Mouse (Mus musculus) heart, embryonic 13.5 days (tissue): ENCODE measurements at regions not wholly inside any gene's neighbourhood (a gene's known extent, or its start where the extent isn't known, plus 50 kb on each side); places are given as distances from the start of the nearest gene placed in this dataset.

ENCODE experiments used
- ATAC-seq: fragments of 200-750 bp; cut with Nextera tagmentation; 2 replicates; pipeline ENCODE4 v1.8.0; 2017; ENCODE audit warnings: moderate TSS enrichment; ENCODE audit not compliant: insufficient number of reproducible peaks, low FRiP score, low TSS enrichment; ENCODE audit errors: extremely low read depth
- H3K27ac ChIP-seq: fragments of 300-500 bp; sonication (generic); replicated peaks from 2 replicates; pipeline ENCODE4 v1.5.1; 2015; ENCODE audit warnings: moderate library complexity, mild to moderate bottlenecking, inconsistent platforms
- H3K27me3 ChIP-seq: fragments of 300-500 bp; sonication (generic); replicated peaks from 2 replicates; pipeline ENCODE4 v1.6.1; 2015; ENCODE audit warnings: mild to moderate bottlenecking, inconsistent platforms
- H3K36me3 ChIP-seq: fragments of 300-500 bp; sonication (generic); 2 replicates; pipeline ENCODE4 v1.6.1; 2015; ENCODE audit warnings: mild to moderate bottlenecking, inconsistent platforms
- H3K4me1 ChIP-seq: fragments of 300-500 bp; sonication (generic); 2 replicates; pipeline ENCODE4 v1.6.1; 2015; ENCODE audit warnings: inconsistent platforms
- H3K4me2 ChIP-seq: fragments of 300-500 bp; sonication (generic); 2 replicates; pipeline ENCODE4 v1.6.1; 2015; ENCODE audit warnings: inconsistent platforms, mild to moderate bottlenecking, moderate library complexity
- H3K4me3 ChIP-seq: fragments of 300-500 bp; sonication (generic); 2 replicates; pipeline ENCODE4 v1.5.1; 2015; ENCODE audit warnings: moderate library complexity, mild to moderate bottlenecking, inconsistent platforms
- H3K9ac ChIP-seq: fragments of 300-500 bp; sonication (generic); 2 replicates; pipeline ENCODE4 v1.6.1; 2015; ENCODE audit warnings: inconsistent platforms, mild to moderate bottlenecking, moderate library complexity
- H3K9me3 ChIP-seq: fragments of 300-500 bp; sonication (generic); 2 replicates; pipeline ENCODE4 v1.6.1; 2016; ENCODE audit warnings: inconsistent platforms
- WGBS: fragments of 180-500 bp; shearing (Covaris S2); methylation state at CpG from one replicate; pipeline ENCODE4 v1.1.7; 2015; ENCODE audit warnings: mixed read lengths; 5-methylcytosine and 5-hydroxymethylcytosine counted together

- H3K4me2 ChIP-seq = no peak overlapping the region
- no peaks in the 10 kb centered on the region for H3K27me3 ChIP-seq
Measured at GRCm38 (mm10) chr2:50812296-50812695, 336.6 kb downstream of the Rnd3 start.

GRCm38 (mm10) chr2:50810336-50811066 is 338.4 kb downstream of the Rnd3 start:
- no peak for ATAC-seq
- H3K4me2 ChIP-seq = peak overlapping the region; percentile 46

More at GRCm38 (mm10) chr2:50812296-50812695, 336.6 kb downstream of the Rnd3 start:
- Histone ChIP-seq H3K9me3 (no peaks in the 10 kb centered on the region), H3K9ac (no peak overlapping the region), H3K36me3 (no peaks in the 10 kb centered on the region), H3K27ac (no peak overlapping the region), H3K4me1 (peaks cover 35% of the 10 kb centered on the region), H3K4me3 (no peak overlapping the region)
- 29% methylated on average over 4 of the region's 4 CpGs for whole genome bisulfite sequencing
- ATAC-seq = no peak

DNA sequence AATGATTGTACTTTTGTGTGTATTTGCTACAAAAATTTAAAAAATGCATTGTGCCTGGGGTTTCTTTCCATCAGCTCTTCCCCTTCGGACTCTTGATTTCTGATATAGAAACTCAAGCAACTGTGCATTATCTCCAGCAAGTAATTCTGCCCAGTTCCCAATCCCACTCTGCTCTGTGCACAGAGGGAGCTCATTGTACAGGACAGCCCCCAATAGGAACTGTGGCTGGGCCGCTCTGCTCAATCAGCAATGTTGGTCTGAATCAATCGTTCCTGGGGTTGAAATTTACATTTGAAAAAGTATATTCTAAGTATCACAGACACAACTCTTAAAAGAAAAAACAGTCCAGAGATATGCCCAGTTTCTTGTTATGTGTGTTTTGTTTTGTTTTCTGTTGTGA is 339.1 kb downstream of the Rnd3 start:
- Histone ChIP-seq H3K27ac (no peak overlapping the region), H3K27me3 (no peaks in the 10 kb centered on the region), H3K36me3 (no peaks in the 10 kb centered on the region), H3K4me2 (no peak overlapping the region), H3K9ac (no peak overlapping the region), H3K4me3 (no peak overlapping the region), H3K4me1 (peaks cover 24% of the 10 kb centered on the region), H3K9me3 (no peaks in the 10 kb centered on the region)
- ATAC-seq = no peak
- 58% methylated on average over 3 of the region's 3 CpGs for WGBS

More at GRCm38 (mm10) chr2:50810336-50811066, 338.4 kb downstream of the Rnd3 start:
- no peaks in the 10 kb centered on the region for H3K27me3 ChIP-seq
- WGBS = 12% methylated on average over 5 of the region's 5 CpGs
- peak overlapping the region; percentile 37; the same call in 1 of the 2 replicates for H3K9ac ChIP-seq
- no peaks in the 10 kb centered on the region for H3K9me3 ChIP-seq
- H3K36me3 ChIP-seq = no peaks in the 10 kb centered on the region
- peaks cover 26% of the 10 kb centered on the region for H3K4me1 ChIP-seq
- H3K27ac ChIP-seq = peak overlapping the region; percentile 5
- peak overlapping the region; percentile 5; the same call in 1 of the 2 replicates for H3K4me3 ChIP-seq

DNA sequence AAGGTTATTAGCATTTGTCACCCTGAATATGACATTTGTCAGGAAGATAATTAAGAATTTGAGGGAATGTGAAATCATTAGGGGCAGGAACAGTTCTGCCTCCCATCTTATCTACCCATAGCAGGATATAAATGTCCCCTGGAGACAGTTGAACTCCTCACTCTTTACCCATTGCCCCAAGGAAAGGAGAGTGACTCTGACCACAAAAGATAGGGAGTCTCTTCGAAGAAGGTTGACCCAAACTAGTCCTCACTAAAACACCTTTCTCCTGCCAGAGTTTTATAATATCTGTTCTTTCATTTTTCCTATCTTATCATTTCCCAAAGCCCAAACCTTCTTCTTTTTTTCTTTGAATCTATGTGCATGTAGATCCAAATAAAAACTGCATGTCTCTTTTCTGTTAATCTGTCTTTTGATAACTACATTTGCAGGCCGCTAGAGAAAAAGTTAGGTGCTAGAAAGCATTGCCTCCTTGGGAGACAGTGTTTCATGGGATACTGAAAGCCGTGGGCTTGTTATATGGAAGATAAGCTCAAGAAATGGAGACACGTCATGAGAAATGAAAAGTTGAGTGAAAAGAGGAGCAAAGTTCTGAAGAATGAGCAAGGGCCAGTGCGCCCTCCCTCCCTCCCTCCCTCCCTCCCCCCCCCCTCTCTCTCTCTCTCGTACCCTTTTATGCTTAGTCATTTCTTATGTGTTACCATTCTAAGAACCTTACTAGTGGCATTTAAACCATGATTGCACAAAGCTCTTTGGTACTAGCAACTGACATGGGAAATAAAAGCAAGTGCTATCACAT is 341.6 kb downstream of the Rnd3 start:
- ATAC-seq = no peak
- Histone ChIP-seq H3K27me3 (no peaks in the 10 kb centered on the region), H3K4me1 (peaks cover 18% of the 10 kb centered on the region), H3K27ac (no peak overlapping the region), H3K4me2 (no peak overlapping the region), H3K9ac (no peak overlapping the region), H3K4me3 (no peak overlapping the region), H3K36me3 (no peaks in the 10 kb centered on the region), H3K9me3 (no peaks in the 10 kb centered on the region)
- WGBS = 72% methylated on average over 6 of the region's 6 CpGs

- no peak for ATAC-seq
- Histone ChIP-seq H3K4me1 (peaks cover 5% of the 10 kb centered on the region), H3K9ac (no peak overlapping the region), H3K36me3 (no peaks in the 10 kb centered on the region), H3K27ac (no peak overlapping the region), H3K9me3 (no peaks in the 10 kb centered on the region), H3K27me3 (no peaks in the 10 kb centered on the region), H3K4me3 (no peak overlapping the region), H3K4me2 (no peak overlapping the region)
- WGBS = 75% methylated on average over 3 of the region's 3 CpGs
Measured at GRCm38 (mm10) chr2:50805645-50806044, 343.3 kb downstream of the Rnd3 start.

GRCm38 (mm10) chr2:50796087-50796486 is 352.8 kb downstream of the Rnd3 start:
- Histone ChIP-seq H3K9me3 (peaks cover 4% of the 10 kb centered on the region; the same call in 1 of the 2 replicates), H3K36me3 (no peaks in the 10 kb centered on the region), H3K4me2 (no peak overlapping the region), H3K4me1 (no peaks in the 10 kb centered on the region), H3K27me3 (no peaks in the 10 kb centered on the region), H3K4me3 (no peak overlapping the region), H3K27ac (no peak overlapping the region), H3K9ac (no peak overlapping the region)
- 78% methylated on average over 3 of the region's 3 CpGs for WGBS
- ATAC-seq = no peak

- Histone ChIP-seq H3K27ac (no peak overlapping the region), H3K4me1 (no peaks in the 10 kb centered on the region; the same call in 1 of the 2 replicates), H3K9ac (no peak overlapping the region), H3K4me3 (no peak overlapping the region), H3K36me3 (no peaks in the 10 kb centered on the region), H3K4me2 (no peak overlapping the region), H3K27me3 (no peaks in the 10 kb centered on the region), H3K9me3 (peaks cover 5% of the 10 kb centered on the region; the same call in 1 of the 2 replicates)
- WGBS = 85% methylated on average over 2 of the region's 2 CpGs
- no peak for ATAC-seq
Measured at GRCm38 (mm10) chr2:50793616-50794015, 355.3 kb downstream of the Rnd3 start.

- no peaks in the 10 kb centered on the region; the same call in 1 of the 2 replicates for H3K4me1 ChIP-seq
- no peaks in the 10 kb centered on the region for H3K27me3 ChIP-seq
- 85% methylated on average over 1 of the region's 1 CpGs for WGBS
- peaks cover 5% of the 10 kb centered on the region; the same call in 1 of the 2 replicates for H3K9me3 ChIP-seq
- H3K4me3 ChIP-seq = no peak overlapping the region
- H3K36me3 ChIP-seq = no peaks in the 10 kb centered on the region
- H3K9ac ChIP-seq = no peak overlapping the region
- H3K4me2 ChIP-seq = no peak overlapping the region
- no peak overlapping the region for H3K27ac ChIP-seq
- ATAC-seq = no peak
Measured at GRCm38 (mm10) chr2:50793067-50793466, 355.8 kb downstream of the Rnd3 start.

DNA sequence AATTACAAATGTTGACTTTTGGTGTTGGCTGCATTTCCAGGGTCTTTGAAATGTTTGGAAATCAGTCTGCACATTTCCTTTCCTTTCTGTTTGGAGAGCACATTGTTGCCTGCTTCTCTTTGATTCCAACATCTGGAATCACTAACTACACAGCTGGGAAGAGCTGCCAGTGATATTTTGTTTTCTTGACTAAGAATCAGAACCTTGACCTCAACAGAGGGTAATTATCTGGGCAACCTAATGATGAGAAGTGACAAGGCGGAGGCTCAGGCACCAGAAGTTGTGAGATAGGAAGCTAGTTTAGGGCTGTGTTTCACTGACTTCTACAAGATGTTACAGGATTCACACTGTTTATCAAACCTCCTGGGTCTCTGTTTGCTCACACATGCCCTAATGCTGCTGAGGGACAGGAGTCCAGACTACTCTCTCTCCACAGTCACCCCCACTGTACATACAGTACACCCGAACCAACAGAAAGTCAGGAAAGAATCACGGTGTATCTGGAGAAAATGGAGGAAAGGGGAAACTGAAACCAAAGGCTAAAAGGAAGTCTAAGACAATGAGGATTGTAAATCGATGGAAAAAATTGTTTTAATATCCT is 359.8 kb downstream of the Rnd3 start:
- 56% methylated on average over 4 of the region's 4 CpGs for WGBS

GRCm38 (mm10) chr2:50772101-50772500 is 376.8 kb downstream of the Rnd3 start:
- H3K9ac ChIP-seq = no peak overlapping the region
- ATAC-seq = no peak
- H3K4me1 ChIP-seq = no peaks in the 10 kb centered on the region
- 67% methylated on average over 8 of the region's 8 CpGs for WGBS
- no peaks in the 10 kb centered on the region for H3K9me3 ChIP-seq
- H3K36me3 ChIP-seq = no peaks in the 10 kb centered on the region
- H3K4me3 ChIP-seq = no peak overlapping the region
- H3K4me2 ChIP-seq = no peak overlapping the region
- no peak overlapping the region for H3K27ac ChIP-seq
- H3K27me3 ChIP-seq = no peaks in the 10 kb centered on the region

More for the DNA sequence above, 359.8 kb downstream of the Rnd3 start:
- Histone ChIP-seq H3K36me3 (no peaks in the 10 kb centered on the region), H3K9me3 (peaks cover 8% of the 10 kb centered on the region; the same call in 1 of the 2 replicates), H3K27me3 (no peaks in the 10 kb centered on the region), H3K9ac (no peak overlapping the region), H3K4me2 (peak overlapping the region; percentile 28), H3K4me1 (no peaks in the 10 kb centered on the region; the same call in 1 of the 2 replicates), H3K4me3 (no peak overlapping the region), H3K27ac (0 out of 2 replicates have a peak overlapping the region, but pooled peaks have one; percentile 20)
- no peak for ATAC-seq

DNA sequence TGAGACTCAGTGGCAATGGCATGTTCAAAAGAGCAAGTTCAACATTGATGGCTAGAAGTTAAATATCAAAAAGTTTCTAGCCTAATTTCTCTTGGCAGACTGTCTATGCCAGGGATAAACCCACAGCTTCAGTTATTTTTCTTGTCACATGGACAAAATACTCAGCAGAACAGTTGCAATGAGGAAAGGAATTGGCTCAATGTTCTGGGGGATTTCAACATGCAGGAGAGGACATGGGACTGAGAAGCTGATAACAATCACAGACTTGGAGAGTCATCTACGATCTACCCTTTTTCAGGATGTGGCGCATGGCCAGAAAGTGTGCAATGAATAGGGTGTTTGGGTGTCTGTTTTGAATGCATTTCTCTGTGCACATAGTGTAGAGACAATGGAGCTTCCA is 389.9 kb downstream of the Rnd3 start:
- Histone ChIP-seq H3K27me3 (peaks cover 7% of the 10 kb centered on the region; the same call in 1 of the 2 replicates), H3K9ac (no peak overlapping the region), H3K4me3 (no peak overlapping the region), H3K4me2 (no peak overlapping the region), H3K27ac (no peak overlapping the region), H3K9me3 (no peaks in the 10 kb centered on the region), H3K4me1 (no peaks in the 10 kb centered on the region), H3K36me3 (no peaks in the 10 kb centered on the region)
- ATAC-seq = no peak
- 87% methylated on average over 2 of the region's 2 CpGs for WGBS
